Mouse (Mus musculus) R1 (cell line): ENCODE data around the gene Schip1.
"Not testable (repeated sequence)": the region's sequence is repeated elsewhere in the genome, so short reads cannot be mapped to it uniquely, and the experiment has no call there.

ENCODE experiments used
- DNase-seq: peaks from one replicate; pipeline ENCODE4 v3.0.0-alpha.2; 2018; ENCODE audit warnings: low read depth, low spot score

The Schip1 gene

GRCm38 (mm10) chr3:68064731-68065130 is at the start of gene Schip1:
Gene Schip1 (plus strand): TSS chr3:68064802.
- DNase-seq: peak; percentile 60

GRCm38 (mm10) chr3:68015786-68016185 is 48.8 kb upstream of the Schip1 start:
- DNase-seq: no peak

- no peak for DNase-seq
Observed at GRCm38 (mm10) chr3:68019401-68019800, 45.2 kb upstream of the Schip1 start.

GRCm38 (mm10) chr3:68036097-68036496 is 28.5 kb upstream of the Schip1 start:
- no peak for DNase-seq

GRCm38 (mm10) chr3:68042951-68043350 is 21.7 kb upstream of the Schip1 start:
- DNase-seq: no peak

GRCm38 (mm10) chr3:68045475-68046416 is 18.9 kb upstream of the Schip1 start:
- DNase-seq: peak; percentile 57

- DNase-seq: peak; percentile 59
Observed at GRCm38 (mm10) chr3:68053538-68053937, 11.1 kb upstream of the Schip1 start.

- DNase-seq: peak; percentile 10
Observed at GRCm38 (mm10) chr3:68055071-68055470, 9.5 kb upstream of the Schip1 start.

GRCm38 (mm10) chr3:68056373-68057275 is 8.0 kb upstream of the Schip1 start:
- DNase-seq: peak; percentile 74

- peak; percentile 44 for DNase-seq
Observed at GRCm38 (mm10) chr3:68059162-68059800, 5.3 kb upstream of the Schip1 start.

- DNase-seq: no peak
Observed at GRCm38 (mm10) chr3:68071395-68072386, 7.1 kb downstream of the Schip1 start.

GRCm38 (mm10) chr3:68077406-68077805 is 12.8 kb downstream of the Schip1 start:
- DNase-seq: no peak

GRCm38 (mm10) chr3:68085024-68085423 is 20.4 kb downstream of the Schip1 start:
- no peak for DNase-seq

GRCm38 (mm10) chr3:68092108-68092507 is 27.5 kb downstream of the Schip1 start:
- DNase-seq: no peak

GRCm38 (mm10) chr3:68096724-68097431 is 32.3 kb downstream of the Schip1 start:
- no peak for DNase-seq

- not testable (repeated sequence) for DNase-seq
Observed at GRCm38 (mm10) chr3:68099561-68099960, 35.0 kb downstream of the Schip1 start.

- DNase-seq: no peak
Observed at GRCm38 (mm10) chr3:68101343-68101742, 36.7 kb downstream of the Schip1 start.

GRCm38 (mm10) chr3:68105081-68105685 is 40.6 kb downstream of the Schip1 start:
- no peak for DNase-seq

- DNase-seq: no peak
Observed at GRCm38 (mm10) chr3:68121338-68121737, 56.7 kb downstream of the Schip1 start.
